Mouse (Mus musculus) MEL (cell line): ENCODE measurements at regions not wholly inside any gene's neighbourhood (a gene's known extent, or its start where the extent isn't known, plus 50 kb on each side); places are given as distances from the start of the nearest gene placed in this dataset.

Experiments
- DNase-seq: peaks from one replicate; pipeline ENCODE4 v3.0.0; 2011; ENCODE audit warnings: low read depth, low spot score
- H3K27ac ChIP-seq: 2 replicates; pipeline ENCODE4 v1.5.1; 2012; ENCODE audit warnings: low read depth, mild to moderate bottlenecking, control low read depth, low read length, moderate library complexity; ENCODE audit not compliant: control insufficient read depth
- H3K27me3 ChIP-seq, 2 experiments: fragments of 150-350 bp in 1 of 2; sonication (generic) in 1 of 2; 2 replicates each; pipeline ENCODE4 v1.6.1; 2012; ENCODE audit warnings: low read length in 2 of 2, mild to moderate bottlenecking in 2 of 2, improper control_type of control experiment in 1 of 2, moderate library complexity in 1 of 2; ENCODE audit not compliant: insufficient read depth in 2 of 2, control insufficient read depth in 1 of 2
- H3K36me3 ChIP-seq, 2 experiments: 2 replicates each; pipeline ENCODE4 v1.6.1; 2012 to 2014; ENCODE audit warnings: low read length in 2 of 2, improper control_type of control experiment in 1 of 2, inconsistent platforms in 1 of 2, mild to moderate bottlenecking in 1 of 2; ENCODE audit not compliant: insufficient read depth in 2 of 2, control insufficient read depth in 1 of 2
- H3K4me1 ChIP-seq, 2 experiments: fragments of 150-350 bp in 1 of 2; sonication (generic) in 1 of 2; 2 replicates each; pipeline ENCODE4 v1.6.1; 2012; ENCODE audit warnings: low read length in 2 of 2, improper control_type of control experiment in 1 of 2, mild to moderate bottlenecking in 1 of 2; ENCODE audit not compliant: insufficient read depth in 2 of 2, control insufficient read depth in 1 of 2
- H3K4me3 ChIP-seq, 2 experiments: fragments of 150-350 bp in 1 of 2; sonication (generic) in 1 of 2; 2 replicates each; pipeline ENCODE4 v1.5.1; 2012; ENCODE audit warnings: low read depth in 2 of 2, low read length in 2 of 2, mild to moderate bottlenecking in 2 of 2, moderate library complexity in 2 of 2, control low read depth in 1 of 2, improper control_type of control experiment in 1 of 2; ENCODE audit not compliant: control insufficient read depth in 1 of 2, insufficient read depth in 1 of 2
- H3K79me2 ChIP-seq: 2 replicates; pipeline ENCODE4 v1.6.1; 2012; ENCODE audit warnings: mild to moderate bottlenecking, low read length, moderate library complexity; ENCODE audit not compliant: control insufficient read depth, poor library complexity, insufficient read depth
- H3K9ac ChIP-seq: 2 replicates; pipeline ENCODE4 v1.6.1; 2012; ENCODE audit warnings: low read depth, mild to moderate bottlenecking, control low read depth, low read length, moderate library complexity; ENCODE audit not compliant: control insufficient read depth, poor library complexity, severe bottlenecking
- H3K9me3 ChIP-seq: fragments of 150-350 bp; sonication (generic); replicated peaks from 2 replicates; pipeline ENCODE4 v1.6.1; 2012; ENCODE audit warnings: mild to moderate bottlenecking, low read length, improper control_type of control experiment, moderate library complexity; ENCODE audit not compliant: insufficient read depth
- CHD2 ChIP-seq: IDR thresholded peaks from 2 replicates; pipeline ENCODE4 v1.6.1; 2011; ENCODE audit warnings: low read length, improper control_type of control experiment
- CTCF ChIP-seq, 3 experiments: IDR thresholded peaks in 2 of 3; conservative IDR thresholded peaks in 1 of 3; 2 replicates each; pipeline ENCODE4 v1.5.1; 2011 to 2012; ENCODE audit warnings: low read length in 3 of 3, low read depth in 2 of 3, mild to moderate bottlenecking in 2 of 3, improper control_type of control experiment in 1 of 3, inconsistent platforms in 1 of 3, mixed read lengths in 1 of 3, moderate library complexity in 1 of 3; ENCODE audit not compliant: control insufficient read depth in 1 of 3, insufficient read depth in 1 of 3, poor library complexity in 1 of 3, severe bottlenecking in 1 of 3
- E2F4 ChIP-seq: IDR thresholded peaks from 2 replicates; pipeline ENCODE4 v1.6.1; 2011; ENCODE audit warnings: low read depth, low read length, improper control_type of control experiment, borderline replicate concordance
- ETS1 ChIP-seq: IDR thresholded peaks from 2 replicates; pipeline ENCODE4 v1.6.1; 2012; ENCODE audit warnings: low read depth, mild to moderate bottlenecking, inconsistent platforms, low read length, improper control_type of control experiment, moderate library complexity
- GATA1 ChIP-seq: IDR thresholded peaks from 2 replicates; pipeline ENCODE4 v1.6.1; 2011; ENCODE audit warnings: low read depth, low read length, improper control_type of control experiment
- JUND ChIP-seq: IDR thresholded peaks from 2 replicates; pipeline ENCODE4 v1.6.1; 2011; ENCODE audit warnings: low read depth, mild to moderate bottlenecking, improper control_type of control experiment, low read length
- MAX ChIP-seq: IDR thresholded peaks from 2 replicates; pipeline ENCODE4 v1.6.1; 2011; ENCODE audit warnings: low read length, improper control_type of control experiment
- NELFE ChIP-seq: IDR thresholded peaks from 2 replicates; pipeline ENCODE4 v1.6.1; 2011; ENCODE audit warnings: low read depth, low read length, improper control_type of control experiment
- POLR2A ChIP-seq, 2 experiments: IDR thresholded peaks; 2 replicates each; pipeline ENCODE4 v1.6.1; 2011 to 2012; ENCODE audit warnings: low read length in 2 of 2, mild to moderate bottlenecking in 2 of 2, control low read depth in 1 of 2, improper control_type of control experiment in 1 of 2, low read depth in 1 of 2, moderate library complexity in 1 of 2; ENCODE audit not compliant: control insufficient read depth in 1 of 2, insufficient read depth in 1 of 2, poor library complexity in 1 of 2
- POLR2AphosphoS2 ChIP-seq: IDR thresholded peaks from 2 replicates; pipeline ENCODE4 v1.6.1; 2011; ENCODE audit warnings: low read length, improper control_type of control experiment
- POLR2AphosphoS5 ChIP-seq: IDR thresholded peaks from 2 replicates; pipeline ENCODE4 v1.6.1; 2012; ENCODE audit warnings: low read depth, borderline replicate concordance, mild to moderate bottlenecking, inconsistent platforms, low read length, moderate library complexity, mixed read lengths
- SMC3 ChIP-seq: IDR thresholded peaks from 2 replicates; pipeline ENCODE4 v1.6.1; 2011; ENCODE audit warnings: low read depth, low read length, improper control_type of control experiment
- TBP ChIP-seq: IDR thresholded peaks from 2 replicates; pipeline ENCODE4 v1.8.0; 2011; ENCODE audit warnings: low read depth, low read length, improper control_type of control experiment
- TCF12 ChIP-seq: IDR thresholded peaks from 2 replicates; pipeline ENCODE4 v1.6.1; 2014; ENCODE audit warnings: low read depth, mild to moderate bottlenecking, inconsistent platforms, low read length, improper control_type of control experiment, moderate library complexity
- UBTF ChIP-seq: IDR thresholded peaks from 2 replicates; pipeline ENCODE4 v1.6.1; 2012; ENCODE audit warnings: low read depth, mild to moderate bottlenecking, inconsistent platforms, low read length, improper control_type of control experiment, moderate library complexity, borderline replicate concordance; ENCODE audit not compliant: insufficient read depth
- USF1 ChIP-seq: IDR thresholded peaks from 2 replicates; pipeline ENCODE4 v1.6.1; 2014; ENCODE audit warnings: low read depth, mild to moderate bottlenecking, inconsistent platforms, low read length, improper control_type of control experiment, moderate library complexity
- USF2 ChIP-seq, 2 experiments: IDR thresholded peaks; 2 replicates each; pipeline ENCODE4 v1.6.1; 2011 to 2012; ENCODE audit warnings: improper control_type of control experiment in 2 of 2, low read length in 2 of 2, borderline replicate concordance in 1 of 2, inconsistent platforms in 1 of 2, low read depth in 1 of 2, mild to moderate bottlenecking in 1 of 2; ENCODE audit not compliant: insufficient read depth in 1 of 2
- ZC3H11A ChIP-seq: IDR thresholded peaks from 2 replicates; pipeline ENCODE4 v1.6.1; 2012; ENCODE audit warnings: low read depth, mild to moderate bottlenecking, inconsistent platforms, low read length, improper control_type of control experiment
- ZNF384 ChIP-seq: IDR thresholded peaks from 2 replicates; pipeline ENCODE4 v1.6.1; 2012; ENCODE audit warnings: low read depth, mild to moderate bottlenecking, inconsistent platforms, low read length, improper control_type of control experiment

GRCm38 (mm10) chr13:101920384-101920783 lies 152.4 kb upstream of the Pik3r1 start:
- H3K9ac ChIP-seq = no peak overlapping the region
- no peaks in the 10 kb centered on the region for H3K4me1 ChIP-seq
- no peak overlapping the region for H3K27ac ChIP-seq
- no peaks in the 10 kb centered on the region for H3K36me3 ChIP-seq
- H3K27me3 ChIP-seq = no peaks in the 10 kb centered on the region
- no peaks in the 10 kb centered on the region for H3K79me2 ChIP-seq
- H3K9me3 ChIP-seq = no peaks in the 10 kb centered on the region
- DNase-seq = no peak
- no peak overlapping the region for H3K4me3 ChIP-seq
- TF ChIP-seq E2F4 (no peak), ZC3H11A (no peak), POLR2AphosphoS2 (no peak)

DNA sequence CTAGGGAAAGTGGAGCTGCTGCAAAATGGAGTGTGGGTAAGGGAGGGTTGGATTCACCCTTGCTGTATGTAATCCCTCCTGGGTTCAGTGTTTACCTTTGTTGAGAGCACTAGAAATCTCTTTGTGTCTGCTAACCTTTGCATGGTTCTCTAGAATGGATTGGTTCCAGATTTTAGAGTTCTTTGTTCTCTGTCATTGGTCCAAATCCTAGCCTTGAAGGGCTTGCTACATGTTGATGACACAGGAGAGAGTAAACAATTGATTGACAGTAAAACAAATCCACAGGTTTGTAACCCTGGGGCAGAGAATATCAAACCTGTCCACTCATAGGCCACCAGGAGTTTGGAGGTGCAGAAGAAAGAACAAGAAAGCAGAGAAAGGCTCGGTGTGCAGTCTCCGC lies 156.6 kb upstream of the Pik3r1 start:
- no peak overlapping the region for H3K27ac ChIP-seq
- DNase-seq = no peak
- TF ChIP-seq UBTF (no peak), CHD2 (no peak), JUND (no peak), CTCF (IDR thresholded peaks at IDR 0.05 in 2 of 3, conservative IDR thresholded peaks at IDR 0.05 in 1 of 3; ENCODE audit: control insufficient read depth in 1 of 3, insufficient read depth in 1 of 3, low read depth in 2 of 3, low read length in 3 of 3, poor library complexity in 1 of 3, severe bottlenecking in 1 of 3) (no peak), USF2 (IDR thresholded peaks at IDR 0.05; ENCODE audit: borderline replicate concordance in 1 of 2, insufficient read depth in 1 of 2, low read depth in 1 of 2, low read length in 2 of 2) (no peak), NELFE (no peak), TBP (no peak), MAX (no peak), USF1 (no peak), ZNF384 (no peak), POLR2AphosphoS5 (no peak), SMC3 (no peak), TCF12 (no peak), ETS1 (no peak), GATA1 (no peak), POLR2A (IDR thresholded peaks at IDR 0.05; ENCODE audit: control insufficient read depth in 1 of 2, insufficient read depth in 1 of 2, low read depth in 1 of 2, low read length in 2 of 2, poor library complexity in 1 of 2) (no peak)
- H3K36me3 ChIP-seq = no peaks in the 10 kb centered on the region
- no peak overlapping the region for H3K4me3 ChIP-seq
- no peaks in the 10 kb centered on the region for H3K4me1 ChIP-seq
- no peaks in the 10 kb centered on the region for H3K9me3 ChIP-seq
- no peak overlapping the region for H3K9ac ChIP-seq
- H3K27me3 ChIP-seq = no peaks in the 10 kb centered on the region
- no peaks in the 10 kb centered on the region for H3K79me2 ChIP-seq
